Mouse (Mus musculus): ENCODE results near the gene Pgam5. TPM values are rescaled to one million over a fixed set of nuclear protein-coding genes. Genes with fewer than 3 reads are reported as not detected.

The Pgam5 gene
- polyA plus RNA-seq, 1 experiment from 2014 or later, result 113 TPM

GRCm38 (mm10) chr5:110266941-110267340, 2.8 kb downstream of the Pgam5 start:
- Histone ChIP-seq H3K27me3 (ENCODE audit: control insufficient read depth, insufficient read depth, low read length) (no peaks in the 10 kb centered on the region), H3K4me1 (ENCODE audit: control insufficient read depth, insufficient read depth, low read length) (peaks cover 6% of the 10 kb centered on the region; the same call in 1 of the 2 replicates), H3K4me2 (ENCODE audit: low read length) (no peak overlapping the region), H3K36me3 (ENCODE audit: control insufficient read depth, insufficient read depth, low read length) (peaks cover 31% of the 10 kb centered on the region), H3K4me3 (replicated peaks; ENCODE audit: low read depth, low read length) (no peak overlapping the region), H3K9me3 (ENCODE audit: control insufficient read depth, low read length) (no peaks in the 10 kb centered on the region), H3K27ac (replicated peaks; ENCODE audit: low read depth, low read length) (no peak overlapping the region), H3K9ac (replicated peaks; ENCODE audit: low read length) (no peak overlapping the region)
- WGBS, result 93% methylated on average over 4 of the region's 4 CpGs
- DNase-seq (no peak), ATAC-seq (ENCODE audit: low FRiP score, low TSS enrichment) (no peak)

- Histone ChIP-seq H3K9ac (replicated peaks; ENCODE audit: low read length) (no peak overlapping the region), H3K4me3 (replicated peaks; ENCODE audit: low read depth, low read length) (no peak overlapping the region), H3K27me3 (ENCODE audit: control insufficient read depth, insufficient read depth, low read length) (no peaks in the 10 kb centered on the region), H3K4me1 (ENCODE audit: control insufficient read depth, insufficient read depth, low read length) (no peaks in the 10 kb centered on the region), H3K4me2 (ENCODE audit: low read length) (no peak overlapping the region), H3K9me3 (ENCODE audit: control insufficient read depth, low read length) (no peaks in the 10 kb centered on the region), H3K36me3 (ENCODE audit: control insufficient read depth, insufficient read depth, low read length) (peaks cover 94% of the 10 kb centered on the region), H3K27ac (replicated peaks; ENCODE audit: low read depth, low read length) (no peak overlapping the region)
- WGBS, result 91% methylated on average over 2 of the region's 2 CpGs
- ATAC-seq (ENCODE audit: low FRiP score, low TSS enrichment) (no peak), DNase-seq (no peak)
These were observed 25.6 kb downstream of the Pgam5 start for GRCm38 (mm10) chr5:110244091-110244490.

GRCm38 (mm10) chr5:110232346-110232745, 37.4 kb downstream of the Pgam5 start:
- H3K4me3 ChIP-seq (replicated peaks; ENCODE audit: low read depth, low read length), result no peak overlapping the region
- no peak overlapping the region for H3K27ac ChIP-seq (replicated peaks; ENCODE audit: low read depth, low read length)
- WGBS, result 94% methylated on average over 6 of the region's 6 CpGs
- H3K36me3 ChIP-seq (ENCODE audit: control insufficient read depth, insufficient read depth, low read length), result peaks cover 36% of the 10 kb centered on the region
- no peak overlapping the region for H3K9ac ChIP-seq (replicated peaks; ENCODE audit: low read length)
- H3K4me2 ChIP-seq (ENCODE audit: low read length), result 0 out of 2 replicates have a peak overlapping the region, but pooled peaks have one; percentile 78
- no peaks in the 10 kb centered on the region for H3K27me3 ChIP-seq (ENCODE audit: control insufficient read depth, insufficient read depth, low read length)
- no peaks in the 10 kb centered on the region for H3K9me3 ChIP-seq (ENCODE audit: control insufficient read depth, low read length)
- ATAC-seq (ENCODE audit: low FRiP score, low TSS enrichment) (no peak), DNase-seq (no peak)
- H3K4me1 ChIP-seq (ENCODE audit: control insufficient read depth, insufficient read depth, low read length), result peaks cover 17% of the 10 kb centered on the region

GRCm38 (mm10) chr5:110231638-110232037, 38.1 kb downstream of the Pgam5 start:
- DNase-seq, result peak; percentile 24
- no peak for ATAC-seq (ENCODE audit: low FRiP score, low TSS enrichment)

GRCm38 (mm10) chr5:110230780-110231461, 38.8 kb downstream of the Pgam5 start, which contains the start of gene Ankle2:
Gene Ankle2 (plus strand): TSS chr5:110231004.
- peak; percentile 96 for ATAC-seq (ENCODE audit: low FRiP score, low TSS enrichment)
- H3K27me3 ChIP-seq (ENCODE audit: control insufficient read depth, insufficient read depth, low read length), result no peaks in the 10 kb centered on the region
- under 1% methylated on average over 81 of the region's 81 CpGs for WGBS
- DNase-seq, result peak; percentile 96
- H3K27ac ChIP-seq (replicated peaks; ENCODE audit: low read depth, low read length), result peak within 1 kb of the TSS; percentile 83
- H3K9ac ChIP-seq (replicated peaks; ENCODE audit: low read length), result peak within 1 kb of the TSS; percentile 90
- H3K9me3 ChIP-seq (ENCODE audit: control insufficient read depth, low read length), result no peaks in the 10 kb centered on the region
- H3K36me3 ChIP-seq (ENCODE audit: control insufficient read depth, insufficient read depth, low read length), result peaks cover 32% of the 10 kb centered on the region
- H3K4me3 ChIP-seq (replicated peaks; ENCODE audit: low read depth, low read length), result peak within 1 kb of the TSS; percentile 93
- H3K4me2 ChIP-seq (ENCODE audit: low read length), result peak within 1 kb of the TSS; percentile 78
- H3K4me1 ChIP-seq (ENCODE audit: control insufficient read depth, insufficient read depth, low read length), result peaks cover 17% of the 10 kb centered on the region

More at GRCm38 (mm10) chr5:110231638-110232037, 38.1 kb downstream of the Pgam5 start:
- Histone ChIP-seq H3K4me2 (ENCODE audit: low read length) (peak overlapping the region; percentile 78), H3K36me3 (ENCODE audit: control insufficient read depth, insufficient read depth, low read length) (peaks cover 34% of the 10 kb centered on the region), H3K27ac (replicated peaks; ENCODE audit: low read depth, low read length) (no peak overlapping the region), H3K9me3 (ENCODE audit: control insufficient read depth, low read length) (no peaks in the 10 kb centered on the region), H3K4me1 (ENCODE audit: control insufficient read depth, insufficient read depth, low read length) (peaks cover 17% of the 10 kb centered on the region), H3K9ac (replicated peaks; ENCODE audit: low read length) (peak overlapping the region; percentile 90; the same call in 1 of the 2 replicates), H3K4me3 (replicated peaks; ENCODE audit: low read depth, low read length) (peak overlapping the region; percentile 93), H3K27me3 (ENCODE audit: control insufficient read depth, insufficient read depth, low read length) (no peaks in the 10 kb centered on the region)
- WGBS, result 47% methylated on average over 13 of the region's 13 CpGs

- Histone ChIP-seq H3K9ac (replicated peaks; ENCODE audit: low read length) (peak overlapping the region; percentile 90), H3K4me2 (ENCODE audit: low read length) (peak overlapping the region; percentile 78), H3K4me1 (ENCODE audit: control insufficient read depth, insufficient read depth, low read length) (peaks cover 17% of the 10 kb centered on the region), H3K27me3 (ENCODE audit: control insufficient read depth, insufficient read depth, low read length) (no peaks in the 10 kb centered on the region), H3K27ac (replicated peaks; ENCODE audit: low read depth, low read length) (peak overlapping the region; percentile 83), H3K9me3 (ENCODE audit: control insufficient read depth, low read length) (no peaks in the 10 kb centered on the region), H3K36me3 (ENCODE audit: control insufficient read depth, insufficient read depth, low read length) (peaks cover 32% of the 10 kb centered on the region), H3K4me3 (replicated peaks; ENCODE audit: low read depth, low read length) (peak overlapping the region; percentile 93)
- no peak for DNase-seq
- no peak for ATAC-seq (ENCODE audit: low FRiP score, low TSS enrichment)
- WGBS, result 5% methylated on average over 8 of the region's 8 CpGs
These were observed 39.3 kb downstream of the Pgam5 start for GRCm38 (mm10) chr5:110230401-110230779.

GRCm38 (mm10) chr5:110227336-110227883, 42.3 kb downstream of the Pgam5 start:
- H3K27me3 ChIP-seq (ENCODE audit: control insufficient read depth, insufficient read depth, low read length), result no peaks in the 10 kb centered on the region

GRCm38 (mm10) chr5:110225056-110225455, 44.7 kb downstream of the Pgam5 start:
- DNase-seq (no peak), ATAC-seq (ENCODE audit: low FRiP score, low TSS enrichment) (no peak)
- Histone ChIP-seq H3K9ac (replicated peaks; ENCODE audit: low read length) (no peak overlapping the region), H3K9me3 (ENCODE audit: control insufficient read depth, low read length) (no peaks in the 10 kb centered on the region), H3K27ac (replicated peaks; ENCODE audit: low read depth, low read length) (no peak overlapping the region), H3K4me2 (ENCODE audit: low read length) (no peak overlapping the region), H3K36me3 (ENCODE audit: control insufficient read depth, insufficient read depth, low read length) (peaks cover 65% of the 10 kb centered on the region), H3K4me1 (ENCODE audit: control insufficient read depth, insufficient read depth, low read length) (peaks cover 3% of the 10 kb centered on the region; the same call in 1 of the 2 replicates), H3K4me3 (replicated peaks; ENCODE audit: low read depth, low read length) (no peak overlapping the region), H3K27me3 (ENCODE audit: control insufficient read depth, insufficient read depth, low read length) (no peaks in the 10 kb centered on the region)
- 93% methylated on average over 3 of the region's 3 CpGs for WGBS

More at GRCm38 (mm10) chr5:110227336-110227883, 42.3 kb downstream of the Pgam5 start:
- 47% methylated on average over 1 of the region's 1 CpGs for WGBS
- Histone ChIP-seq H3K27ac (replicated peaks; ENCODE audit: low read depth, low read length) (no peak overlapping the region), H3K4me1 (ENCODE audit: control insufficient read depth, insufficient read depth, low read length) (peaks cover 15% of the 10 kb centered on the region), H3K9ac (replicated peaks; ENCODE audit: low read length) (no peak overlapping the region), H3K4me3 (replicated peaks; ENCODE audit: low read depth, low read length) (no peak overlapping the region), H3K36me3 (ENCODE audit: control insufficient read depth, insufficient read depth, low read length) (peaks cover 41% of the 10 kb centered on the region), H3K4me2 (ENCODE audit: low read length) (no peak overlapping the region), H3K9me3 (ENCODE audit: control insufficient read depth, low read length) (no peaks in the 10 kb centered on the region)
- ATAC-seq (ENCODE audit: low FRiP score, low TSS enrichment), result no peak
- no peak for DNase-seq

- H3K27me3 ChIP-seq (ENCODE audit: control insufficient read depth, insufficient read depth, low read length), result no peaks in the 10 kb centered on the region
- H3K4me3 ChIP-seq (replicated peaks; ENCODE audit: low read depth, low read length), result no peak overlapping the region
- no peak overlapping the region for H3K4me2 ChIP-seq (ENCODE audit: low read length)
- WGBS, result 86% methylated on average over 6 of the region's 6 CpGs
- DNase-seq, result no peak
- no peaks in the 10 kb centered on the region for H3K9me3 ChIP-seq (ENCODE audit: control insufficient read depth, low read length)
- no peaks in the 10 kb centered on the region for H3K4me1 ChIP-seq (ENCODE audit: control insufficient read depth, insufficient read depth, low read length)
- no peak for ATAC-seq (ENCODE audit: low FRiP score, low TSS enrichment)
- no peak overlapping the region for H3K9ac ChIP-seq (replicated peaks; ENCODE audit: low read length)
- H3K36me3 ChIP-seq (ENCODE audit: control insufficient read depth, insufficient read depth, low read length), result peaks cover 85% of the 10 kb centered on the region
- H3K27ac ChIP-seq (replicated peaks; ENCODE audit: low read depth, low read length), result no peak overlapping the region
These were observed 47.0 kb downstream of the Pgam5 start for GRCm38 (mm10) chr5:110222757-110223156.
